Mouse (Mus musculus) liver, embryonic 14.5 days (tissue): ENCODE results near the gene Map4k1. TPM values are rescaled to one million over a fixed set of nuclear protein-coding genes. Genes with fewer than 3 reads are reported as not detected.

ENCODE experiments used
- ATAC-seq: fragments of 200-750 bp; cut with Nextera tagmentation; 2 replicates; pipeline ENCODE4 v1.8.0; 2017; ENCODE audit warnings: moderate number of reproducible peaks, mild to moderate bottlenecking, moderate library complexity; ENCODE audit not compliant: insufficient read depth
- DNase-seq, 3 experiments: peaks; one replicate each; pipeline ENCODE4 v3.0.0-alpha.2; 2012 to 2013; ENCODE audit warnings: low read depth in 3 of 3, low spot score in 3 of 3
- H3K27ac ChIP-seq: fragments of 300-500 bp; sonication (generic); 2 replicates; pipeline ENCODE4 v1.5.1; 2014; ENCODE audit warnings: moderate library complexity, mild to moderate bottlenecking, control low read depth, inconsistent platforms
- H3K27me3 ChIP-seq: fragments of 300-500 bp; sonication (generic); 2 replicates; pipeline ENCODE4 v1.6.1; 2014; ENCODE audit warnings: mild to moderate bottlenecking, low read length, moderate library complexity; ENCODE audit not compliant: control insufficient read depth, insufficient read depth
- H3K36me3 ChIP-seq: fragments of 300-500 bp; sonication (generic); replicated peaks from 2 replicates; pipeline ENCODE4 v1.6.1; 2014; ENCODE audit warnings: low read depth; ENCODE audit not compliant: control insufficient read depth, insufficient read depth
- H3K4me1 ChIP-seq, 2 experiments: fragments of 200-500 bp in 1 of 2; fragments of 300-500 bp in 1 of 2; sonication (generic) in 1 of 2; replicated peaks; 2 replicates each; pipeline ENCODE4 v1.6.1; 2012 to 2014; ENCODE audit warnings: antibody characterized with exemption in 1 of 2, inconsistent platforms in 1 of 2, low read length in 1 of 2; ENCODE audit not compliant: control insufficient read depth in 2 of 2, insufficient read depth in 2 of 2
- H3K4me2 ChIP-seq: fragments of 300-500 bp; sonication (generic); 2 replicates; pipeline ENCODE4 v1.6.1; 2014; ENCODE audit warnings: low read depth, mild to moderate bottlenecking, control low read depth, moderate library complexity
- H3K4me3 ChIP-seq, 2 experiments: fragments of 200-500 bp in 1 of 2; fragments of 300-500 bp in 1 of 2; sonication (generic) in 1 of 2; 2 replicates each; pipeline ENCODE4 v1.5.1; 2012 to 2014; ENCODE audit warnings: low read depth in 2 of 2, low read length in 2 of 2, mild to moderate bottlenecking in 2 of 2, control low read depth in 1 of 2, inconsistent platforms in 1 of 2, moderate library complexity in 1 of 2; ENCODE audit not compliant: insufficient read depth in 1 of 2
- H3K9ac ChIP-seq: fragments of 300-500 bp; sonication (generic); replicated peaks from 2 replicates; pipeline ENCODE4 v1.6.1; 2014; ENCODE audit warnings: mild to moderate bottlenecking, control low read depth, moderate library complexity
- H3K9me3 ChIP-seq: fragments of 300-500 bp; sonication (generic); 2 replicates; pipeline ENCODE4 v1.6.1; 2016; ENCODE audit warnings: low read length, mixed read lengths; ENCODE audit not compliant: control insufficient read depth
- CTCF ChIP-seq: IDR thresholded peaks from 2 replicates; pipeline ENCODE4 v1.5.1; 2016; ENCODE audit warnings: antibody characterized with exemption, low read depth, control low read depth
- EP300 ChIP-seq: IDR thresholded peaks from 2 replicates; pipeline ENCODE4 v1.6.1; 2016; ENCODE audit warnings: antibody characterized with exemption, low read depth
- WGBS: fragments of 180-500 bp; shearing (Covaris S2); extraction: QIAGEN DNeasy Blood & Tissue Kit; methylation state at CpG from one replicate; pipeline ENCODE4 v1.1.7; 2014; ENCODE audit not compliant: insufficient replicate concordance; 5-methylcytosine and 5-hydroxymethylcytosine counted together
- polyA plus RNA-seq, 2 experiments: library from polyadenylated mRNA; depleted of rRNA in 1 of 2; stranded (reverse) in 1 of 2; unstranded in 1 of 2; fragments of >200 nt; fragmentation: Nextera tagmentation in 1 of 2; extraction: Ambion mirVana in 1 of 2; gene quantifications; 2 replicates each; pipeline versions ENCODE4 v1.2.1 to v1.2.3; 2012 to 2014

The Map4k1 gene
- polyA plus RNA-seq, 2 experiments: 16.7 to 24.9 TPM

DNA sequence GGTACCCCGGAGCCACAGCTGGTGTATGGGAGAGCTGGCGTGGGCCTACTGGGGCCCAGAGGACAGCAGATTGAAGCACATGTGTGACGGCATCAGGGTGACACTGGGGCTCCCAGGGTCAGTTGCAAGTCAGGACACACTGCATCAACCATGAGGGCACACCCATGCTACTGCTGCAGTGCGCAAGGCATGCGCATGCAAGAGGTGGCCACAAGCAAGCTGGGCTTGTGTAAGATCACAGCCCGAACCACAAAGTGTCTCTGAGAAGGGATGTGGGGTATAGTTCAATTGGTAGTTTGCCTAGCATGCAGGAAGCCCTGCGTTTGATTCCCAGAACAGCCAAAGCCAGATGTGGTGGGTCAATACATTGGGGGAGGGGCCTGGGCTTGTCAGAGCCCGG lies 41.7 kb downstream of the Map4k1 start:
- Histone ChIP-seq H3K9me3 (no peaks in the 10 kb centered on the region), H3K4me1 (peaks cover 0 to 3% of the 10 kb centered on the region in 2 experiments; a peak in 3 of 4 replicates), H3K36me3 (no peaks in the 10 kb centered on the region), H3K27ac (no peak overlapping the region), H3K9ac (no peak overlapping the region), H3K4me2 (no peak overlapping the region), H3K4me3 (no peak overlapping the region), H3K27me3 (peaks cover 26% of the 10 kb centered on the region)
- WGBS: 81% methylated on average over 8 of the region's 8 CpGs
- ATAC-seq (no peak), DNase-seq (no peak)
- TF ChIP-seq EP300 (no peak), CTCF (no peak)

DNA sequence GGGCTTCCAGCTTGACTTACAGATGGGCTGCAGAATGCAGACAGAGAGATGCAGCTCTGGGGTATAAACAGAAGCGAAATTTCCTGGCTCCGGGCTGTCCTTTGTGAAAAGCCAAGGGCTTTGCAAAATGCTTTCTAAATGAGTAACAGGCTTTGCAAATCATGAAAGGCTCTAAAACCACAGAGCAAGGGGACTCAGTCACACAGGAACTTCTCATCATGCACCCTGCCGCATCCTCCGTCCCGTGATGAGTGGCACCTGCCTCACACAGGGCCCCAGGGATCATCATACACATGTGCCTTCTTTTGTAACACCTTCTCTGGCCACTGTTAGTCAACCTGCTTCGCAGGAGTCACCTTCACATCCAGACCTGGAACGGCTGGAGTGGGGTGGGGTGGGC lies 43.7 kb downstream of the Map4k1 start:
- no peak for TF ChIP-seq EP300
- TF ChIP-seq CTCF: no peak

DNA sequence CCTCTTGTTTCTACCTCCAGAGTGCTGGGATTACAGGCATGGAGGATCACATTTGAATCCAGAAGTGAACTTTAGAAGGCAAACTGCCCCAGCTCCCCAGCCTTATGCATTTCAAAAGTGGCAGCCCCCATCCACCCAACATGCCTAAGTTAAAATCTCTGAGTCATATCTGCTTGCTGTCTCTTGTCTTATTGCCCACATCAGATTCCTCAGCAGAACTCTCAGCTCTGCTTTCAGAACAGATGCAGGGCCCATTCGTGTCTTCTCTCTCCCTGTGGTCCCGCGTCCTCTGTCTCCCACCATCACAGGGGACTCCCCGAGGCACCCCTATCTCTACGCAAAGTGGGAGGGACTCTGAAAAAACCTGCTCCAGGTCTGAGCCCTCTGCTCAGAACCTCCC lies 44.3 kb downstream of the Map4k1 start:
- Histone ChIP-seq H3K4me1 (peaks cover 20 to 21% of the 10 kb centered on the region in 2 experiments), H3K27me3 (no peaks in the 10 kb centered on the region), H3K9ac (no peak overlapping the region), H3K4me2 (no peak overlapping the region), H3K4me3 (no peak overlapping the region), H3K36me3 (no peaks in the 10 kb centered on the region), H3K9me3 (no peaks in the 10 kb centered on the region), H3K27ac (no peak overlapping the region)
- DNase-seq (no peak), ATAC-seq (no peak)
- WGBS: 72% methylated on average over 5 of the region's 5 CpGs
- TF ChIP-seq CTCF (no peak), EP300 (no peak)

More for the DNA sequence above, 43.7 kb downstream of the Map4k1 start:
- H3K36me3 ChIP-seq: no peaks in the 10 kb centered on the region
- ATAC-seq: no peak
- H3K9ac ChIP-seq: no peak overlapping the region
- DNase-seq: no peak
- H3K4me3 ChIP-seq: no peak overlapping the region
- H3K27ac ChIP-seq: no peak overlapping the region
- peaks cover 6% of the 10 kb centered on the region for H3K27me3 ChIP-seq
- no peak overlapping the region for H3K4me2 ChIP-seq
- peaks cover 16% of the 10 kb centered on the region in 2 experiments for H3K4me1 ChIP-seq
- no peaks in the 10 kb centered on the region for H3K9me3 ChIP-seq
- WGBS: 57% methylated on average over 7 of the region's 7 CpGs

- Histone ChIP-seq H3K4me1 (peaks cover 20 to 26% of the 10 kb centered on the region in 2 experiments), H3K9me3 (no peaks in the 10 kb centered on the region), H3K27ac (no peak overlapping the region), H3K4me2 (no peak overlapping the region), H3K27me3 (no peaks in the 10 kb centered on the region), H3K4me3 (no peak overlapping the region), H3K36me3 (no peaks in the 10 kb centered on the region), H3K9ac (no peak overlapping the region)
- DNase-seq (no peak), ATAC-seq (no peak)
- TF ChIP-seq EP300 (no peak), CTCF (0 out of 2 replicates have a peak, but pooled peaks have one; percentile 4)
- WGBS: 77% methylated on average over 4 of the region's 4 CpGs
Observed at GRCm38 (mm10) chr7:29026811-29027210, 45.0 kb downstream of the Map4k1 start.

DNA sequence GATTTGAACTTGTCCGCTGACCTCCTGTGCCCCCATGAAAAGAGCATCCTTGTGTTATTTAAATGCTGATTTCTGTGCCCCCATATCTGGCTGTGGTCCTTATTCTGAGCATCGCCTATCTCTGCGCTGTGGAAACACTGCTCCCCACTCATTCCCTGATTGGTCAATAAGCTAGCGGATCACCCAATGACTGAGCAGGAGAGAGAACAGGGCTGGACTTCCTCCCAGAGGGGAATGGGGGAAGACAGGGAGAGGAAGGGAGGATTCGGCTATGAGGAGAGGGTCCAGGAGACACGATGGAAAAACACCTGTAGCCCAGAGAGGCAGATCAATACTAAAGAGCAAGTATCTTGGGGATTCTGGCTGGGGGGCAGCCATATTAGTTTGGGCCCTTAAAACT lies 46.9 kb downstream of the Map4k1 start:
- no peak overlapping the region for H3K9ac ChIP-seq
- H3K4me2 ChIP-seq: no peak overlapping the region
- no peak for DNase-seq
- no peaks in the 10 kb centered on the region for H3K27me3 ChIP-seq
- 74% methylated on average over 6 of the region's 6 CpGs for WGBS
- H3K36me3 ChIP-seq: no peaks in the 10 kb centered on the region
- peaks cover 20 to 26% of the 10 kb centered on the region in 2 experiments for H3K4me1 ChIP-seq
- ATAC-seq: no peak
- H3K4me3 ChIP-seq: no peak overlapping the region
- no peaks in the 10 kb centered on the region for H3K9me3 ChIP-seq
- TF ChIP-seq EP300: no peak
- TF ChIP-seq CTCF: no peak
- H3K27ac ChIP-seq: no peak overlapping the region
